In the genomic region with DNA sequence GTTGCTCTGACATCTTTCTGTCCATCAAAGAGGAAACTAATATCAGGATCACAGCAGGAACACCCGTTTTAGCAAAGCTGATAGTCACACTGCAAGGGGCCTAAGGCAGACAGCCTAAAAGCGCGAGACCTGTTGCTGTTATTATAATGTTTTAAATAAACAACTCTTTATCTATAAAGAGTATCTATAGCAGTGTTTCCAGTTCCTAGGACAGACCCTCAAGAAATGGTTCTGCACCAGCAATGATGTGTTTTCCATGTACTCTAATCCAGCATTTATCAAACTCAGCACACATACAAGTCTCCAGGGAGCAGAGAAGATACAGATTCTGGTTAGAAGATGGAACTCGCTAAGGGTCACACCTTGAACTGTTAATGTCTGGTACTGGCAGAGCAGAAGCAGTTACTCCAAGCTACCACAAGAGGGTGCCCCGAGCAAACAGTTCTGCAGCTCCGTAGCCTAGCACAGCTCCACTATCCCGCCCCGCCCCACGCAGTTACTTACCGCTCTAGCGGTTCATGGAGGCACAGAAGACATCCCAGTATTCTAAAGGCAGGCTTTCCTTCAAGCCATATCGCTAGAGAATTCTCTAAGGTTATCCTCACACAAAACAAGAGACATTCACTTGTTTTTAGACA, we compare ENCODE assay signal across 8 mouse cellular contexts.
A peak's percentile ranks its signal among the peaks of the same experiment; 100 is the strongest.
DNase-seq lines count a peak whose midpoint lies in the region; ATAC-seq and TF ChIP-seq lines count a peak whose summit lies in the region.

No protein-coding gene starts in this region.

- no peak overlapping the region for H3K4me2 ChIP-seq in CH12.LX (ENCODE audit: insufficient read depth, low read depth, poor library complexity, severe bottlenecking)
- H3K4me2 ChIP-seq in forebrain, embryonic 12.5 days: no peak overlapping the region

- H3K36me3 ChIP-seq in CH12.LX (replicated peaks in 1 of 2; ENCODE audit: control insufficient read depth in 1 of 2, insufficient read depth in 1 of 2, low read length in 1 of 2): no peaks in the 10 kb centered on the region
- H3K36me3 ChIP-seq in forebrain, embryonic 12.5 days (replicated peaks): no peaks in the 10 kb centered on the region

- DNase-seq in CH12.LX (ENCODE audit: extremely low read depth): peak; percentile 75
- peak; percentile 22 for DNase-seq in c-Kit-positive CD71-positive TER-119-positive erythroid progenitor cells, embryonic 14.5 days (ENCODE audit: low spot score)
- peak; percentile 79 to 84 for DNase-seq in heart, postnatal 14 days
- DNase-seq in kidney, postnatal 4 days: peak; percentile 87 to 91
- DNase-seq in lung, adult 18-20 months: peak; percentile 68 to 75
- DNase-seq in thymus, adult 18-20 months: peak; percentile 27 to 31

- H3K9me3 ChIP-seq in CH12.LX (replicated peaks; ENCODE audit: low read length): no peaks in the 10 kb centered on the region
- H3K9me3 ChIP-seq in forebrain, embryonic 12.5 days: no peaks in the 10 kb centered on the region

- peak; percentile 87 for TF ChIP-seq RAD21 in CH12.LX (IDR thresholded peaks at IDR 0.05; ENCODE audit: low read depth, low read length)

- peak; percentile 80 to 91 for TF ChIP-seq CTCF in CH12.LX (conservative IDR thresholded peaks at IDR 0.05 in 1 of 2, IDR thresholded peaks at IDR 0.05 in 1 of 2; ENCODE audit: low read depth in 2 of 2, low read length in 2 of 2)
- TF ChIP-seq CTCF in olfactory bulb, adult 2 months (IDR thresholded peaks at IDR 0.05; ENCODE audit: insufficient read depth, low read depth, low read length): peak; percentile 70

- no peaks in the 10 kb centered on the region for H3K4me1 ChIP-seq in CH12.LX (ENCODE audit: control insufficient read depth in 1 of 2, insufficient read depth in 2 of 2)
- no peaks in the 10 kb centered on the region for H3K4me1 ChIP-seq in forebrain, embryonic 12.5 days
- H3K4me1 ChIP-seq in olfactory bulb, adult 2 months (ENCODE audit: control insufficient read depth, insufficient read depth, low read length): no peaks in the 10 kb centered on the region

- intact Hi-C loops in heart, postnatal 14 days (cut with DNase I): loop anchor here (10.0 kb wide), 1 partner anchor 535 kb away; no protein-coding TSS in a partner anchor

- in situ Hi-C loops in CH12.LX (cut with MboI; ENCODE audit: low pct_ligation_motif_present, low pct_unique_long_range_greater_than_20kb, low sequenced_read_pairs): no loop called here

- ATAC-seq in forebrain, embryonic 12.5 days (ENCODE audit: low FRiP score): peak; percentile 87; the same call in 1 of the 2 replicates

- H3K27me3 ChIP-seq in CH12.LX (replicated peaks): no peaks in the 10 kb centered on the region
- no peaks in the 10 kb centered on the region for H3K27me3 ChIP-seq in forebrain, embryonic 12.5 days

- no peak overlapping the region for H3K27ac ChIP-seq in CH12.LX (ENCODE audit: insufficient read depth, low read depth)
- H3K27ac ChIP-seq in forebrain, embryonic 12.5 days: no peak overlapping the region
- no peak overlapping the region for H3K27ac ChIP-seq in olfactory bulb, adult 2 months (ENCODE audit: insufficient read depth, low read depth, low read length)

- TF ChIP-seq POLR2A in CH12.LX (IDR thresholded peaks at IDR 0.05; ENCODE audit: low read depth, low read length): no peak
- no peak for TF ChIP-seq POLR2A in olfactory bulb, adult 2 months (IDR thresholded peaks at IDR 0.05; ENCODE audit: insufficient read depth, low read depth, low read length)

- H3K79me2 ChIP-seq in CH12.LX (replicated peaks; ENCODE audit: control insufficient read depth, extremely low read depth, insufficient read depth, poor library complexity, severe bottlenecking): no peaks in the 10 kb centered on the region

- no peak overlapping the region for H3K4me3 ChIP-seq in CH12.LX (replicated peaks in 1 of 3; ENCODE audit: low read depth in 2 of 3, low read length in 2 of 3, poor library complexity in 1 of 3)
- H3K4me3 ChIP-seq in forebrain, embryonic 12.5 days (replicated peaks): no peak overlapping the region
- no peak overlapping the region for H3K4me3 ChIP-seq in olfactory bulb, adult 2 months (ENCODE audit: insufficient read depth, low read depth, low read length)

- TF ChIP-seq EP300 in CH12.LX (IDR thresholded peaks at IDR 0.05; ENCODE audit: low read length): no peak

- 18% methylated on average over 12 of the region's 12 CpGs for WGBS in forebrain, embryonic 12.5 days
- WGBS in olfactory bulb, adult 2 months: 18% methylated on average over 12 of the region's 12 CpGs

- dilution Hi-C loops in CH12.LX (cut with MboI; ENCODE audit: extremely low pct_ligation_motif_present, extremely low pct_unique_long_range_greater_than_20kb, low sequenced_read_pairs): no loop called here

- H3K9ac ChIP-seq in CH12.LX (ENCODE audit: insufficient read depth, low read depth): no peak overlapping the region
- no peak overlapping the region for H3K9ac ChIP-seq in forebrain, embryonic 12.5 days

TF ChIP-seq in CH12.LX, 34 proteins besides CTCF, POLR2A, EP300 and RAD21:
- TF ChIP-seq E2F4 (IDR thresholded peaks at IDR 0.05; ENCODE audit: insufficient replicate concordance, low read depth, low read length): no peak
- TF ChIP-seq POLR2AphosphoS2 (IDR thresholded peaks at IDR 0.05; ENCODE audit: low read depth, low read length): no peak
- TF ChIP-seq UBTF (IDR thresholded peaks at IDR 0.05; ENCODE audit: low read depth, low read length): no peak
- TF ChIP-seq RCOR1 (conservative IDR thresholded peaks at IDR 0.05; ENCODE audit: low read depth, low read length): no peak
- TF ChIP-seq ZKSCAN1 (IDR thresholded peaks at IDR 0.05; ENCODE audit: borderline replicate concordance, low read depth, low read length): no peak
- peak; percentile 71 for TF ChIP-seq SMC3 (IDR thresholded peaks at IDR 0.05; ENCODE audit: low read depth, low read length)
- no peak for TF ChIP-seq JUND (conservative IDR thresholded peaks at IDR 0.05; ENCODE audit: low read depth, low read length)
- no peak for TF ChIP-seq MYC (IDR thresholded peaks at IDR 0.05; ENCODE audit: low read depth, low read length)
- no peak for TF ChIP-seq HCFC1 (IDR thresholded peaks at IDR 0.05; ENCODE audit: low read depth, low read length)
- peak; percentile 36; the same call in 1 of the 2 replicates for TF ChIP-seq NELFE (IDR thresholded peaks at IDR 0.05; ENCODE audit: low read depth, low read length)
TF ChIP-seq in CH12.LX: peak in this region for 2.

Comparison
In these comparisons a context has a peak if more than half of its experiments do, and no peak if none do; other contexts are left out.
1. DNase-seq: peak in every context shown above with its lines; median percentile 89 in kidney, postnatal 4 days; 82 in heart, postnatal 14 days; 75 in CH12.LX; 72 in lung, adult 18-20 months; 29 in thymus, adult 18-20 months; 22 in c-Kit-positive CD71-positive TER-119-positive erythroid progenitor cells, embryonic 14.5 days.